Mouse (Mus musculus) small intestine, adult 2 months (tissue): Measurements from ENCODE around the gene Hbb-bs. TPM values are rescaled to one million over a fixed set of nuclear protein-coding genes. Genes with fewer than 3 reads are reported as not detected.
"Not testable (repeated sequence)": the region's sequence is repeated elsewhere in the genome, so short reads cannot be mapped to it uniquely, and the experiment has no call there.

Source experiments
- H3K27ac ChIP-seq: fragments of 200-500 bp; 2 replicates; pipeline ENCODE4 v1.5.1; 2012; ENCODE audit warnings: low read depth, low read length, control low read depth, inconsistent platforms; ENCODE audit not compliant: insufficient read depth
- H3K27me3 ChIP-seq: fragments of 200-500 bp; 2 replicates; pipeline ENCODE4 v1.6.1; 2012; ENCODE audit warnings: mild to moderate bottlenecking, moderate library complexity, low read length, inconsistent platforms; ENCODE audit not compliant: control insufficient read depth, insufficient read depth
- H3K36me3 ChIP-seq: fragments of 200-500 bp; 2 replicates; pipeline ENCODE4 v1.6.1; 2012; ENCODE audit warnings: mild to moderate bottlenecking, low read length, control low read depth, inconsistent platforms; ENCODE audit not compliant: control insufficient read depth, insufficient read depth
- H3K4me1 ChIP-seq: fragments of 200-500 bp; 2 replicates; pipeline ENCODE4 v1.6.1; 2012; ENCODE audit warnings: low read length, inconsistent platforms, mixed read lengths; ENCODE audit not compliant: control insufficient read depth, insufficient read depth, insufficient read length
- H3K4me3 ChIP-seq: fragments of 200-500 bp; 2 replicates; pipeline ENCODE4 v1.5.1; 2012; ENCODE audit warnings: low read depth, mild to moderate bottlenecking, control low read depth, inconsistent platforms, low read length, moderate library complexity
- CTCF ChIP-seq: fragments of 200-500 bp; IDR thresholded peaks from 2 replicates; pipeline ENCODE4 v1.5.1; 2012; ENCODE audit warnings: low read depth, mild to moderate bottlenecking, control low read depth, inconsistent platforms, low read length, moderate library complexity, mixed read lengths; ENCODE audit not compliant: insufficient replicate concordance, insufficient read length; ENCODE audit errors: extremely low read depth
- POLR2A ChIP-seq: fragments of 200-500 bp; IDR thresholded peaks from 2 replicates; pipeline ENCODE4 v1.6.1; 2012; ENCODE audit warnings: low read depth, mild to moderate bottlenecking, control low read depth, inconsistent platforms, low read length, moderate library complexity
- WGBS: fragments of 180-500 bp; shearing (Covaris S2); methylation state at CpG from one replicate; pipeline ENCODE4 v1.1.7; 2018; 5-methylcytosine and 5-hydroxymethylcytosine counted together
- polyA plus RNA-seq: library from polyadenylated mRNA; depleted of rRNA; stranded (reverse); fragments of >200 nt; gene quantifications from 2 replicates; pipeline ENCODE4 v1.2.3, GENCODE M21; 2012

Gene Hbb-bs
- polyA plus RNA-seq, 1 experiment: 59.9 TPM

DNA sequence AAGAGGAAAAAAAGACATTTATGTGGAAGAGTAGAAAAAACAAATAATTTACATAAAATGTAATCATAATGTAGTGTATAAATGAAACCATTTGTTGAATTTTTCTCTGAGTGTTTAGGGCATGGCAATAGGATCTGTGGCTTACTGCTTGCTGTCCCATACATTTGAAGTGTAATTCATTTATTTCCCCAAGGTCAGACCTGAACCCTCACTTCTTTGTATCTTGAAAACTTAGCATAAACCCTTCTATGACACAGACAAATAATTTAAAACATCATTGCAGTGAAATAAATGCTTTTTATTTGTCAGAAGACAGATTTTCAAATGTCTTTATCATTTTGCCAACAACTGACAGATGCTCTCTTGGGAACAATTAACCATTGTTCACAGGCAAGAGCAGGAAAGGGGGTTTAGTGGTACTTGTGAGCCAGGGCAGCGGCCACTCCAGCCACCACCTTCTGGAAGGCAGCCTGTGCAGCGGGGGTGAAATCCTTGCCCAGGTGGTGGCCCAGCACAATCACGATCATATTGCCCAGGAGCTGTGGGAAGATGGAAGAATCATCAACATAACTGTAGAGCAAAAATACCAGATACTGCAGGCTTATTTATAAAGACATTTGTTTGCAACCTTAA, 1.5 kb downstream of the Hbb-bs start:
- H3K4me1 ChIP-seq: no peaks in the 10 kb centered on the region
- H3K27ac ChIP-seq: no peak overlapping the region
- WGBS: 58% methylated on average over 3 of the region's 3 CpGs
- no peak for TF ChIP-seq CTCF
- TF ChIP-seq POLR2A: no peak
- no peak overlapping the region for H3K4me3 ChIP-seq
- no peaks in the 10 kb centered on the region for H3K36me3 ChIP-seq
- H3K27me3 ChIP-seq: no peaks in the 10 kb centered on the region

DNA sequence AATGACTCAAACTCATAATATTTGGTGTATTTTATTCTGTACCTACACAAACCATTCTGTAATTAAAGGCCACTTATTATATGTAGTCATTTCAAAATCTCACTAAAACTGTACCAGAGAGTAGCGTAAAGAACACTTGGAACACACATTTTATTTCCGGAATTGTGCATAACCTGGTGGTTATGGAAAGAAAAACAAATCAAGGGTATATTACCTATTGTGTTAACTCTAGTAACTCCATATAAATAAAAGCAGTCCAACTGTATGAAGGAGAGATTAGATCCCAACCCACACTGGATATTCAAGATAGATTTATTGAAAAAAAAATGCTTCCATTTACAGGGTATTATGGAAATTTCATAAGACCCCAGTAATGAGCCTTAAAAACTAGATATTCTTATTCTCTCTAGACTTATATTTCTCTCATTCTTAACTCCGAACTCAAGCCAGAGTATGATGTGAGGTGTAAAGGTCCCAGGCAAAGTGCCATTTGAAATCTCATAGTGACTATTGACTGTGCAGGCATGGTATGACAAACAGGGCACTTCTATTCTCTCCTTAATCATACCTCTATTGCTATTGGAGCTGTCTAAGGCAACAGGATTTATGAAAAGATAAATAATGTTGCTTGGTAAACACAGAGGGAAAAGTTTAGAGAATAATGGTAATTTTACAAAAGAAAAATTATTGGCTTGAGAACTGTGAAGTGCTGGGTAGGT, 2.2 kb downstream of the Hbb-bs start:
- WGBS: 89% methylated on average over 3 of the region's 3 CpGs
- Histone ChIP-seq H3K36me3 (no peaks in the 10 kb centered on the region), H3K27ac (no peak overlapping the region), H3K4me3 (no peak overlapping the region), H3K4me1 (no peaks in the 10 kb centered on the region), H3K27me3 (no peaks in the 10 kb centered on the region)
- TF ChIP-seq POLR2A: no peak
- no peak for TF ChIP-seq CTCF

DNA sequence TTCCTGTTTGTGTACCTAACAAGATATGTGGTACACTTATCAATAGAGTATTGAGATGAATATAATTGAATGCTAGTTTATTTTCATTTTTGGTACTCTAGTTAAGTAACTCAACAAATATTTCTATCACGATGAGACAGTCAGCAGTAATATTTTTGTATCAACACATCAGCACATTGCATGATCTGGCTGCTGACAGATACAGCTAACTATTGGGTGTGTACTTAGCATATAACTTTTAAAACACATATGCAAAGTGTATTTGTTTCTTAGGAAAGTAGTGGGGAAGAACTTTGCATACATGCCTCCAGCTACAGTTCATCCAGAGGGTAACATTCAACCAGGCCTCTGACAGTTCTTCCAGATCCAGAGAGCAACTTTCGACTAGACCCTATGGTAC, 3.3 kb downstream of the Hbb-bs start:
- Histone ChIP-seq H3K36me3 (no peaks in the 10 kb centered on the region), H3K4me3 (no peak overlapping the region), H3K27ac (no peak overlapping the region), H3K27me3 (no peaks in the 10 kb centered on the region), H3K4me1 (no peaks in the 10 kb centered on the region)
- TF ChIP-seq POLR2A: no peak
- TF ChIP-seq CTCF: no peak
- WGBS: 72% methylated on average over 2 of the region's 2 CpGs

DNA sequence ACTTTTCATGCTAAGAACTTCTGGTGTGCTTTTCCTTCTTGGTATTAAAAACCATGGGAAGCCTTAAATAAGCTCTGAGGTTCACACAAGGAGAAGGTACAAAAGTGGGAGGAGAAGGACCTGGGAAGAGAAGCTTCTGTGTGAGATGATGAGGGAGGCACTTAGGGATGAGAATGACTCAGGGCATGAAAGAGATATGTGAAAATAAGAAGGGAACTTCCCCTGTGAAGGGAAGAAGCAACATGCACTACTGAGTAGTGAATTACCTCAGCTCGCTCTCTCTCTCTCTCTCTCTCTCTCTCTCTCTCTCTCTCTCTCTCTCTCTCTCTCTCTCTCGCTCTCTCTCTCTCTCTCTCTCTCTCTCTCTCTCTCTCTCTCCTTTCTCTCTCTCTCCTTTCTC, 12.8 kb downstream of the Hbb-bs start:
- H3K27ac ChIP-seq, H3K4me3 ChIP-seq, H3K27me3 ChIP-seq, H3K36me3 ChIP-seq, H3K4me1 ChIP-seq: not testable (repeated sequence)
- 88% methylated on average over 1 of the region's 2 CpGs for WGBS

DNA sequence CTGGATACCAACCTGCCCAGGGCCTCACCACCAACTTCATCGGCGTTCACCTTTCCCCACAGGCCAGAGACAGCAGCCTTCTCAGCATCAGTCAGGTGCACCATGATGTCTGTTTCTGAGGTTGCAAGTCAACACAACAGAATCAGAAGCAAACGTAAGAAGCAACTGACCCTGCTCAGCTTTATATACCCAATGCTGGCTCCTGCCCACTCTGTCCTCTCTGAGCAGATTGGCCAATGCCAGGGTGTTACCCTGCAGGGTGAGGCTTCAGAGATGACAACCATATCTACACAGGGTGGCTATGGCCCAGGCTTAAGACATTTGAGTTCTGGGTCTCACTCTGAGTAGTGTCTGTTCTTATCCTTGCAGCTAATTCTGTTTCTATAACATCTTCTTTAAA, 14.1 kb downstream of the Hbb-bs start, which contains the start of gene Hbb-bt:
Gene Hbb-bt, minus strand, starts transcription at position 231 of the 400 bp plus-strand sequence.
- Histone ChIP-seq H3K4me3 (no peak within 1 kb of the TSS), H3K4me1 (no peaks in the 10 kb centered on the region), H3K27ac (no peak within 1 kb of the TSS), H3K36me3 (no peaks in the 10 kb centered on the region), H3K27me3 (no peaks in the 10 kb centered on the region)
- WGBS: 86% methylated on average over 3 of the region's 3 CpGs
- TF ChIP-seq POLR2A (no peak), CTCF (no peak)

DNA sequence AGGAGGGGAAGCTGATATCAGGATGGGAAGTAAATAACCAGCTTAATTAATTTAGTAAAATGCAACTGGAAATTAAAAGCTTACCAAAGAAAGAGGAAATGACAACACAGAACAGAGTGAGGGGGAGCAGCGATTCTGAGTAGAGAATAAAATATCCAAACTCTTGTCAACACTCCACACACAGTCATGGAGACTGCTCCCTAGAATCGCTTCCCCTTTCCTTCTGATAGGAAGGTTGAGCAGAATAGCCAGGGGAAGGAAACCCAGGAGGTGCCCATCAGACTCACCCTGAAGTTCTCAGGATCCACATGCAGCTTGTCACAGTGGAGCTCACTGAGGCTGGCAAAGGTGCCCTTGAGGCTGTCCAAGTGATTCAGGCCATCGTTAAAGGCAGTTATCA, 14.7 kb downstream of the Hbb-bs start:
- H3K4me1 ChIP-seq, H3K36me3 ChIP-seq, H3K4me3 ChIP-seq, H3K27ac ChIP-seq, H3K27me3 ChIP-seq: not testable (repeated sequence)
- no CpG with 5 or more reads among the region's 3 CpGs for WGBS

DNA sequence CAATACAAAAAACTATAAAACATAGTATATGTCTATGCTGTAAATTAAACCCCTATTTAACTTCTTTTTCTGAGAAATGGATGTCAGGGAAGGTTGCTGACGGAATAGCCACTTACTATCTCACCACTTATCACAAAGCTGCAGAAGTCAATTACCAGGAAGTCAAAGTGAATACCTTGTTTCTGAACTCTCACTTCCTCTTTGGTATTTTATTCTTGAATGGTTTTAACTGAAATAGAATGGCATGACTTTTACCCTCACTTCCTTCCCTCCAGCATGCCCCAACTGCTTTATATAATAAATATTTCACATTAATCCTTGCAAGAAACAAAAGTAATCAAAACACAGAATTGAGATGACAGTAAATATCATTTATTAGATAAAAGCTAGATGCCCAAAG, 15.7 kb downstream of the Hbb-bs start:
- Histone ChIP-seq H3K4me3 (no peak overlapping the region), H3K27me3 (no peaks in the 10 kb centered on the region), H3K4me1 (no peaks in the 10 kb centered on the region), H3K36me3 (no peaks in the 10 kb centered on the region), H3K27ac (no peak overlapping the region)
- no peak for TF ChIP-seq POLR2A
- TF ChIP-seq CTCF: no peak
- WGBS: 14% methylated on average over 1 of the region's 1 CpGs
